Mouse (Mus musculus): Measurements from ENCODE around the gene Arhgef3.
"Not testable (repeated sequence)": the region's sequence is repeated elsewhere in the genome, so short reads cannot be mapped to it uniquely, and the experiment has no call there.

- not testable (repeated sequence) for TF ChIP-seq CTCF (IDR thresholded peaks at IDR 0.05); POLR2A (IDR thresholded peaks at IDR 0.05; ENCODE audit: insufficient read depth, low read depth, low read length)
Measured at GRCm38 (mm10) chr14:27210801-27211200, 96.1 kb downstream of the Arhgef3 start.

Data from heart, adult 2 months (tissue).